Mouse (Mus musculus): ENCODE data around the gene Man2a2. TPM values are rescaled to one million over a fixed set of nuclear protein-coding genes. Genes with fewer than 3 reads are reported as not detected.
A peak's percentile ranks its signal among the peaks of the same experiment; 100 is the strongest.
"Not testable (repeated sequence)": the region's sequence is repeated elsewhere in the genome, so short reads cannot be mapped to it uniquely, and the experiment has no call there.

Man2a2 gene
- total RNA-seq, 2 experiments from 2014 or later: 169 to 178 TPM

DNA sequence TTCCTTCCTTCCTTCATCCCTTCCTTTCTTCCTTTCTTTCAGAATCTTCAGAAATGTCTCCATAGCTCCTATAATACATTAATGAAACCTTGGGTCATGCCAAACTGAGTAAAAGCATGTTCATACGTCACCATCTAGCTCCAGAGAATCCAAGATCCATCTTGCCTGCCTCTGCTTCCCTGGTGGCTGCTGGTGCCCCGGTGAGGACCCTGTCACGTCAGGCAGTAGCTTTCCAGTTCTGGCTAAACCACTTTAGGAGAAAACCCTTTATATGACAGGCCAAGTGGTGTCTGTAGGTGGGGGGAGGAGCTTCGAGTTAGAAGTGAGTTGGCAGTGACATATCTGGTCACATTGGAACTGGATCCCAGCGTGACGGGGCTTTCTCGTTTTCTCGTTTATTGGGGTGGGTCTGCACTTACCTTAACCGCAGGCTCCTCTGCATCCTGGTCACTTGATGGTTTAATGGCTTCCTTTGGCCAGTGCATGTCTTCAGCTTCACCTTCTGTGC is 34.1 kb upstream of the Man2a2 start, which contains the start of gene Furin:
Gene Furin (minus strand): TSS at position 249 of the 508 bp plus-strand sequence.
- no peak for DNase-seq (ENCODE audit: low spot score in 2 of 2)
- TF ChIP-seq CTCF (conservative IDR thresholded peaks at IDR 0.05): no peak
- H3K27ac ChIP-seq: peak within 1 kb of the TSS; percentile 95; the same call in 1 of the 2 replicates
- no peak within 1 kb of the TSS for H3K4me3 ChIP-seq

DNA sequence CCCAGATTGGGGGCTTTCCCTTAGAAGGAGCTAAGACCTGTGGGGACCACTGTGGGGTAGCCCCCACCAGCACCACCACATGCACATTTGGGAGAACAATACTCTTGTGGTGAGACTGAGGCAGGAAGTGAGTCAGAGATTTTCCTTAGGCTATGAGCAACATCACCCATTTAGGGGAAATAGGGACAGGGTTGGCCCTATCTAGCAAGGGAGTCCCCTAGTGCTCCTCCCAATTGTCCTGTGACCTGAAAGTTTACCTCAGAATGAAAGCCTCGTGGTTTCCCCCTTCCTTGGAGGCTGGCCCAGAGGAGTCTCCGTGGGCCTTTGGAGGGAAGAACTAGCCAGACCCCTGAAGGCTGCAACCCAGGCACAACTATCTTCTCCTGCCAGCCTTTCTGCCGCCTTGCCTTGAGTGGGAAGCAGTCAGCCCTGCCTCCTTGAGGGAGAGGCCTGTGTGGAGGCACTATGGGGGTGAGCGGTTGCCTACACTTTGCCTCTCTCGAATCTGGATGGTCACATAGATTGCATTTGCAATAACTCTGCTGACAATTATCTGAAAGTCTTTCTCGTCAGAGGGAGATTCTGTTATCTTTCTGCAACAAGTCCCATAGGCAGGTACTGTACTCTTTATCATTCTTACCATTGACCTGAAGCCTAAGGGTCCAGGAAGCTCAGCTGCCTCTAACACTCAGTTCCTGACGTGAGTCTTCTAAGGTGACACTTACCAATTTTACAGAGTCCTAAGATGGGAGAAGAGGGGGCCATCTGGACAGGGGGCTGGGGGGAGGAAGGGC is 33.1 kb upstream of the Man2a2 start:
- no peak overlapping the region for H3K4me3 ChIP-seq
- no peak for TF ChIP-seq CTCF (conservative IDR thresholded peaks at IDR 0.05)
- H3K27ac ChIP-seq: peak overlapping the region; percentile 95
- DNase-seq (ENCODE audit: low spot score in 2 of 2): no peak

DNA sequence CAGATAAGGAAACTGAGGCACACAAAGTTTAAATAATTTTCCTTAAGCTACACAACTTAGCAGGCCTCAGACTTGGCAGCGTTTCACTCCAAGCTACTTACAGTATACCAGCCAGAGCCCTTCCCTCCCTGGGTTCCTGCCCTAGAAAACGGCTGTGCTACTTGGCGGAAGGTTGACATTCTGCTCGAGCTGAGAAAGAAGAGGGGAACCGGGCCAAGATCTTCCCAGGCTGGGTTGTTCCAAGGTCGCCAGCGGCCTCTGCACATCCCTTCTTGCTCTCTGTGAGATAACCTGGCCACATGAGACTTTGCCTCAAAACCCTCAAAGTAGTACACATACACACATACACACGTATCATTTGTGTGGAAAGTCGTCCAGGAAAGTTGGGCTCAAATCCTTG is 32.4 kb upstream of the Man2a2 start:
- no peak for DNase-seq (ENCODE audit: low spot score in 2 of 2)
- Histone ChIP-seq H3K27ac (peak overlapping the region; percentile 95), H3K4me3 (peak overlapping the region; percentile 70)
- no peak for TF ChIP-seq CTCF (conservative IDR thresholded peaks at IDR 0.05)

DNA sequence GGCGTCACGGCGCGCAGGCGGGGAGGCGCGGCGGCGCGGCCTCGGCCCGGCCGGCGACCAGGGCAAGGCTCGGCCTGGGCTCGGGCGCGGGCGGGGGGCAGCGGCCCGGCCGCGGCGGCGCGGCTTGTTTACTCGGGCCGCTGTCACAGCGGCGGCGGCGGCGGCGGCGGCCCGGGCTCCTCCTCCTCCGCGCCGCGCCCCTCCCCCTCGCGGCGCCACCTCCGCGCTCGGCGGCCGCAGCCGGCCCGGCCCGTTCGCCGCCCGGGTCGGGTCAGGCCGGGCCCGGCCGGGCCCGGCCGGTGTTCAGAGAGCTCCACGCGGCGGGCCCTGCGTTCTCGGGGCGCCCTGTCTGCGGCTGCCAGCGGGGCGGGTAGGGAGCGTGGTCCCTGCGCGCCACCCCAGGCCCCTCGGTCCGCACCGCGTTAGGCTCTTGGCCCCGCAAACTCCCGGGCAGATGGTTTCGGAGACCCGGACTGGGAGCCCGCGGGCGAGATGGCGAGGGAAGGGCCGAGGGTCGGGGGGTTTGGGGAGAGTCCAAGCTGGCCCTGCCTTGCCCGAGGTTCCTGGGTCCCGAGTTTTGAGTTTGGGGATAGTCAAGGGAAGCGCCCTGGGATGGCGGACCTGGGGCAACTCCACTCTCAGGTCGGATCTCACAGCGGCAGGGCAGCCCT is 31.6 kb upstream of the Man2a2 start:
- TF ChIP-seq CTCF (conservative IDR thresholded peaks at IDR 0.05): no peak
- peak in 1 of 2 experiments; percentile 53 for DNase-seq (ENCODE audit: low spot score in 2 of 2)
- Histone ChIP-seq H3K27ac (peak overlapping the region; percentile 95), H3K4me3 (peak overlapping the region; percentile 70)

DNA sequence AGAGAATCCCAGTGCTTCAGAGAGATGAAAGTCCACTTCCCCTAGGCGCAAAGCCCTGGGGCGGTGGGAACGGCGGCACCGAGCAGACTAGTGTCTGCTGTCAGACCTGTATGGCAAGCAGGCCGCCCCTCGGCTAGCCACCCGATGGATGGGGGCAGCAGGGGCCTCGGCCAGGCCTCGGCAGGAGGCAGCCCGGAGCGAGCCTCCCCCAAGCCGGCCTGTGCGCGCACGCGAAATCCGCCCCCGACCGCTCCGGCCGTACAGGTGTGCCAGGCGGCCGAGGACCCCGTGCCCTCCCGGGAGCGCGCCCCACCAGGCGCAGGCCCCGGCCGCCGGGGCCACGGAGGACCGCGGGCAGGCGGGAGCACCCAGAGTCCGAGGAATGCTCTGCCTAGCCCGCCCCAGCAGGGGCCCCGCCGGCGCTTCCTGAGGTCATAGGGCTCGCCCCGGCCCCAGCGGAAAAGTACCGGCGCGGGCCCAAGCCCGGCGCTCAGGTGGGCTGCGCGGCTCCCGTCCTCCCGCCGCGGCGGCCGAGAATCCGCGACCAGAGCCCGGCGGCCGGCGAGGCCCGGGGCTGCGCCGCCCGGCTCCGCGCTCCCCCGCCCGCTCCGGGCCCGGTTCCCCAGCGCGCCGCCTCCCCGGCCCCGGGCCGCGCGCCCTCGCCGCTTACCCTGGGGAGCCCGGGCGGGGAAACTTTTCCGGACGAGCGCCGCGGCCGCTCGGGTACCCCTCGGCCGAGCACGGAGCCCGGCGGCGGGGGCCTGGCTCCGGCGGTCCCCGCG is 30.9 kb upstream of the Man2a2 start:
- no peak for TF ChIP-seq CTCF (conservative IDR thresholded peaks at IDR 0.05)
- DNase-seq (ENCODE audit: low spot score in 2 of 2): no peak
- peak overlapping the region; percentile 63 for H3K4me3 ChIP-seq
- H3K27ac ChIP-seq: peak overlapping the region; percentile 94

DNA sequence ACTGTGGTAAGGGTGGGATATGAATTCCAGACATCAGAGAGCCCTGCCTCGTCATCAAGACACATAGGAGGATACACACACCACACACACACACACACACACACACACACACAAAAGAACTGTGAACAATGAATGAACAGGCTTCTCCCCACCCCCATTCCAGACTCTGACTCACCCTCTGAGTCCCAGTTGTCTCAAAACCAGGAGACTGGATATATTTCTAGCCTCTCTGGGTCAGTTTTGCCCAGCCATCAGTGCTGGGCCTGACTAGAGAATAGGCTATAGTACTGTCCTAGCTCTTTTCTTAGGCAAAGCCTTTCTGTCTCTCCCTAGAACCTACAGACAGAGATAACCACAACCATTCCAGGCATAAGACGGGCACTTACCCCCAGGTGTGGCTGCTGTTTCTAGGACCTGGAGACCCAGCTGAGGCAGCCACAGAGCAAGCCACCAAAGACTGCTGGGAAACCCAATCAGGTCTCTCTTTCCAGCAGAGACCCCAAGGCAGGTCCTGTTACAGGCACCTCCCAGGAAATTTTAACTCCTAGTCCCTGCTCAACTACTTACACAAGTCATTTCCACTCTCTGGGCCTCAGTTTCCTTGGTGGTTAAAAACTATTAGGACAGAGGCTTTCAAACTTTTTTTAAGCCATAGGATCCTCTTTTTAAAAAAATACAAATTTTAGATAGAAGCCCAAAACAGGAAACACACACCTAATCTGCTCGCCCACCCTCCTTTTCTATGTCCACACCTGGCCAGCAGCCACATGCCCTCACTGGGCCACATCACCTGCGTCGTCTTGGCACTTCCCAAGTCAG is 30.1 kb upstream of the Man2a2 start:
- Histone ChIP-seq H3K27ac (peak overlapping the region; percentile 94), H3K4me3 (peak overlapping the region; percentile 63)
- no peak for DNase-seq (ENCODE audit: low spot score in 2 of 2)
- no peak for TF ChIP-seq CTCF (conservative IDR thresholded peaks at IDR 0.05)

DNA sequence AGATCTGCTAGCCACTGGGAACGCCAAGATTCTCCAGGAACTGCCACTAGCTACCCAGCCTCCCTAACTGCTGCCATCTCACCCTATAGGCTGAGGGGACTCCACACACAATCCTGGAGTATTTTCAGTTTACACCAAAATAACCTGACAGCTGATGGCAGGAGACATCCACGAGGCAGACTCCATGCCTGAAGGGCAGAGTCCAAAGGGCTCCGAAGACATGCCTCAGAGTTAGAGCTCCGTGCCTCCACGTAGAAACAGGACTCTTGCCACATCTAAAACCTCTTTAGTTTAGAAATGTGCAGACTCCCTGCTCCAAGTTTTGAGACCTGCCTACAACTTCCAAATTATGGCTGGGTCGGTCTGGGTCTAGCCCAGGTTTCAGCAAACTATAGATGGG is 29.4 kb upstream of the Man2a2 start:
- H3K27ac ChIP-seq: peak overlapping the region; percentile 67; the same call in 1 of the 2 replicates
- no peak for TF ChIP-seq CTCF (conservative IDR thresholded peaks at IDR 0.05)
- no peak for DNase-seq (ENCODE audit: low spot score in 2 of 2)
- H3K4me3 ChIP-seq: peak overlapping the region; percentile 11; the same call in 1 of the 2 replicates

DNA sequence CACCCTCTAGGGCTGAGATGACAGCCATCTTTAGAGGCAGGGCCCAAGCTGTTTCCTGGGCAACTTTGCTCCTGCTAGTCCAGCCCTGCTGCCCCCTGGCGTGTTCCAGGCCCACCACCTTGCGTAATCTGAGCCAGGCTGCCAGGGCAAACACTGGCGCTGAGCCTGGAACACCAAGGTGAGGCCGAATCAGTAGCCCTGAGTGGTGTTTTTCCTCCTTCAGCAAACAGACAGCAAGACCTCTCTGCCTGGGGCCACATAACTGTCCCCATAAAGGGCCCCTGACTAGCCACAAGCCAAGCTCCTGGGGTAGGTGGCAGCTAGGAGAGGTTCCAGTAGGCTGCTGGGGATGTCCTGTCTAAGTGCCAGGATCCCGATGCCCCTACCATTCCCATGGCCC is 28.9 kb upstream of the Man2a2 start:
- peak overlapping the region; percentile 11; the same call in 1 of the 2 replicates for H3K4me3 ChIP-seq
- peak; percentile 11; the same call in 1 of the 2 replicates for TF ChIP-seq CTCF (conservative IDR thresholded peaks at IDR 0.05)
- peak overlapping the region; percentile 67; the same call in 1 of the 2 replicates for H3K27ac ChIP-seq
- no peak for DNase-seq (ENCODE audit: low spot score in 2 of 2)

DNA sequence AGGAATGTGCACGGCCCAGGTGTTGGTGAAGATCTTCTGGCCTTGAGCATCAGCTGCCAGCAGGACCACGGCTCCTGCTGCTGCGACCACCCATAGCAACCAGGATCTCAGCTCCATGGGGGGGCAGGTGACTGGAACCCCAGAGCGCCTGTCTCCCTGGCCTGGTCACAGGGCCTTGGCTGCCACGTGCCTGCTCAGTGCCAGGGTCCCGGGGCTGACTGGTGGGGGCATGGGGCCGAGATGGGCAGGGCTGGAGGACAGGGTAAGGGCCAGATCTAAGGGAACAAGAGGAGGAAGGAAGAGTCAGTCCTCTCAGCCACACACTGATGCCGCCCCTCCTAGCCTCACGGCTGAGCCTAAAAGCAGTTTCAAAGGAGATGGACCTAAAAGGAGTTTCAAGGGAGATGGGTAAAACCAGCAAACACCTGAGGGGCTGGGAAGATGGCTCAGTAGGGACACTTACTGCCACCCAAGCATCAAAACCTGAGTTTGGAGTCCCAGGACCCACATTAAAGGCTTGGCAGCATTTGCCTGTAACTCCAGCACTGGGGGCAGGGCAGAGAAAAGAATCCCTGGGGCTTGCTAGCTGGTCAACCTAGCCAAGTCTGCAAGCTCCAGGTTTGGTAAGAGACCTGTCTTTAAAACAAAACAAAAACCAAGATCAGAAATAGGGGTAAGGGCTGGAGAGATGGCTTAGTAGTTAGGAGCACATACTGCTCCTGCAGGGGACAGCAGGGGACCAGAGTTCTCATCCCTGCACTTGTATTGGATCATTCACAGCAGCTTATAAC is 27.7 kb upstream of the Man2a2 start:
- TF ChIP-seq CTCF (conservative IDR thresholded peaks at IDR 0.05): peak; percentile 43
- no peak for DNase-seq (ENCODE audit: low spot score in 2 of 2)
- H3K4me3 ChIP-seq: no peak overlapping the region; the same call in 1 of the 2 replicates
- peak overlapping the region; percentile 74 for H3K27ac ChIP-seq

DNA sequence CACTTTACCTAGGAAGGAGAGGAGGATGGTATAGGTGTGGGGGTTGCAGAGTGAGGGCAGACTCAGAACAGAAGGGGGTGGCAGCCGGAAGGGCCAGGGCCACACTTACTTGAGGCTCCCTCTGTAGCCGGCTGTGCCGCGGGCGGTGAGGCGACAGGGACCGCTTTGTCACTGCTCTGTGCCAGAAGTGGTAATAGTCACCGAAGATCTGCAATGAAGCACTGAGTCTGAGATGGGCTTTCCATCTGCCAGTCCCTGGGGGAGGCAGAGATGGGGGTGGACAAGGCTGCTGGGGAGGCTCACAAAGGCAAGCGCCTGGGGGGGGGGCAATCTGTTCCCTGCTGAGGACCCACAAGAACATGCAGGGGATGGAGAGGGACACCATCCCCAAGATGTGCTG is 26.8 kb upstream of the Man2a2 start:
- no peak for TF ChIP-seq CTCF (conservative IDR thresholded peaks at IDR 0.05)
- Histone ChIP-seq H3K27ac (peak overlapping the region; percentile 74; the same call in 1 of the 2 replicates), H3K4me3 (no peak overlapping the region)
- peak; percentile 56 to 58 for DNase-seq (ENCODE audit: low spot score in 2 of 2)

DNA sequence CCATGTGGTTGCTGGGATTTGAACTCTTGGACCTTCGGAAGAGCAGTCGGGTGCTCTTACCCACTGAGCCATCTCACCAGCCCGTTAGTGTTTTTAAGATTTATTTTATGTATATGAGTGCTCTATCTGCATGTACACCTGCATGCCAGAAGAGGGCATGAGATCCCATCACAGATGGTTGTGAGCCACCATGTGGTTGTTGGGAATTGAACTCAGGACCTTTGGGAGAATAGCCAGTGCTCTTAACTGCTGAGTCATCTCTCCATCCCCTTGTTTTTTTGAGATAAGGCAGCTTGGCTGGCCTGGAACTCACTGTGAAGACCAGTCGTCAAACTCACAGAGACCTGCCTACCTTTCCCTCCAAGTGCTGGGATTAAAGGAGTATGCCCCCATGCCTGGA is 25.3 kb upstream of the Man2a2 start:
- not testable (repeated sequence) for H3K4me3 ChIP-seq; H3K27ac ChIP-seq; DNase-seq (ENCODE audit: low spot score in 2 of 2)
- peak; percentile 63 for TF ChIP-seq CTCF (conservative IDR thresholded peaks at IDR 0.05)

Data from layer of hippocampus, adult 2 months (tissue).